Mouse (Mus musculus) regulatory T cell (primary cell): ENCODE data around the gene Plcd3.

Experiments used
- in situ Hi-C: fragments of 300-600 bp; cut with MboI, MseI; formaldehyde crosslinking; loops from one replicate; pipeline ENCODE4 v1.15.1; 2025; ENCODE audit warnings: high pct_unique_total_duplicates

Gene Plcd3

DNA sequence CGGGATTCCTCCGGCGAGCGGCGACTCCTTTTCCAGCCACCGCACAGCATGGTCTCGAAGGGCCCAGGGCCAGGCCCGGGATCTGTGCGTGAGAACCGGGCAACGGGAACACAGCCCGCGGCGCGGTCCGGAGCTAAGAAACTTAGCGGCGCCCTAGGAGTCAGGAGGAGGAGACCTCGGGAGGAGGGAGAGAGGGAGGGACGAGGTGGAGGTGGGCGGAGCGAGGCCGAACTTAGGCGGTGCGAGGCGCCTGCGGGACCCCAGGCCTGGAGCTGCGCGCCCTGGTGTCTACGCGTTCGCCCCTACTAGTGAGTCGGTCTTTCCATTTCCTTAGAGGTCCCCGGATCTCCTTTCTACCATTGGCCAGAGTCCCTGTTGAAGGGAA, at the start of gene Plcd3, which contains the start of gene Acbd4:
Gene Plcd3 (minus strand): TSS at position 178 of the 385 bp plus-strand sequence.
Gene Acbd4 (plus strand): TSS at position 202 of the 385 bp plus-strand sequence.
- in situ Hi-C loops, result loop anchor here (5.0 kb wide), 2 partner anchors 56 to 241 kb away; no protein-coding TSS in a partner anchor

- in situ Hi-C loops, result no loop called here
Observed at GRCm38 (mm10) chr11:103149771-103150170, 48.3 kb upstream of the Plcd3 start.

DNA sequence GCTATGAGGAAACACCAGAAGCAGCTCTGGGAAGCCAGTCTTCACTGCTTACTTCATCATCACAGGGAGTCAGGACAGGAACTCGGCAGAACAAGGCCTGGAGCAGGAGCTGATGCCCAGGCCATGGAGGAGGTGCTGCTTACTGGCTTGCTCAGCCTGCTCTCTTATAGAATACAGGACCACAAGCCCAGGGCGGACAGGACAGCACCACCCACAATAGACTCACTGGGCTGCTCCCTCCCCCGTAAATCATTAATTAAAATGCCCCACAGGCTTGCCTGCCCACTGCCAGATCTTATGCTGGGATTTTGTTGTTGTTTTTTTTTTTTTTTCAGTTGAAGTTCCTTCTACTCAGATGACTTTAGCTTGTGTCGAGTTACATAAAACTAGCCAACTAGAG, 46.3 kb upstream of the Plcd3 start:
- in situ Hi-C loops, result no loop called here

GRCm38 (mm10) chr11:103146386-103146785, 44.9 kb upstream of the Plcd3 start:
- in situ Hi-C loops, result no loop called here

GRCm38 (mm10) chr11:103144309-103145285, 43.1 kb upstream of the Plcd3 start:
- in situ Hi-C loops, result no loop called here

GRCm38 (mm10) chr11:103142441-103143182, 41.2 kb upstream of the Plcd3 start:
- in situ Hi-C loops, result no loop called here

GRCm38 (mm10) chr11:103141944-103142255, 40.4 kb upstream of the Plcd3 start:
- in situ Hi-C loops, result no loop called here

DNA sequence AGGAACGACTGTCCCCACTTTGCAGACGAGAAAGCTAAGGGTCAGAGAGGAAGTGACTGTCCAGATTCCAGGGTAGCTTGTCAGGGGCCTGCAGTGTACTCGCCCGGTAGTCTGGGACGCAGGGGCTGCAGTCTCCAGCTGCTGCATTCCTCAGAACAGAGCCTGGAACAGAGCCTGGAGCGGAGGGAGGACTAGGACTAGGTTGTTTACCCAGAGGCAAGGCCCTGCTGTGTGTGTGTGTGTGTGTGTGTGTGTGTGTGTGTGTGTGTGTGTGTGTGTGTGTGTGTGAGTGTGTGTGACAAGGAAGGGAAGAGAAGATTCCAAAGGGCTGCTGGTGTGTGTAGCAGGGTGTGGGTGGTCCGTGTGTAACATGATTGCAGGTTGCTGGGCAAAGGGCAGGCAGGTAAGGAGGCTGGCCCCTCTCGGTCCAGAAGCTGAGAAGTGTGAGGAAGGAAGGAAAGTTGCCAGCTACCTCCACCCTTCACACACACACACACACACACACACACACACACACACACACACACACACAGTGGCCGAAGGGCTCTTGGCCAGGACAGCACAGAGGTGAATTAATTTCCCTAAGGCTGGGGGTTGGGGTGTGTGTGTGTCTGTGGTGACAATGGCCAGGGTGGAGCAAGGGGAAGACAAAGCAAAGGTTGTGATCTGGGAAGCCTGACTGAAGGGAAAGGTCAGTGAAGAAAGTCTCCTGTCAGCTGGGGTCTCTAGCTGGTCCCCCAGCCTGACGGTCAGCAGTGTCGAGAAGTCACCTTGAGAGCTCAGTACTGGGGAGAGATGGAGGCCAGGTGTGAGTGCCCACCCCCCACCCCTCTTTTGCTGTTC, 39.9 kb upstream of the Plcd3 start:
- in situ Hi-C loops, result no loop called here

DNA sequence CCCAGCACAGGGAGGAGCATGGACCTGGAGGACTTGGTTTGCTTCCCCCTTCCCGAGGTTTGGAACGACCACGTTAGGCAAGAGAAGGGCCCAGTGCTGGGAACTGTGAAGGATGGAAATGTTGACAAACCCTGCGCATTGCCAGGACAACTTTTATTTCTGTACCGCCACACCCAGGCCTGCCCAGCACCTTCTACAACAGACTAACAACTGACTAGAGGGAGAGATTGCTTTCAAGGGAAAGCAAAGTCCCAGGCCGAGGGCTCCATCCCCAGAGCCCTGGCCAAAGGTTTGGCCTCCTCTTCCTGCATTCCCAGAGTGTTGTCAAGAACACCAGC, 39.3 kb upstream of the Plcd3 start:
- in situ Hi-C loops, result no loop called here

DNA sequence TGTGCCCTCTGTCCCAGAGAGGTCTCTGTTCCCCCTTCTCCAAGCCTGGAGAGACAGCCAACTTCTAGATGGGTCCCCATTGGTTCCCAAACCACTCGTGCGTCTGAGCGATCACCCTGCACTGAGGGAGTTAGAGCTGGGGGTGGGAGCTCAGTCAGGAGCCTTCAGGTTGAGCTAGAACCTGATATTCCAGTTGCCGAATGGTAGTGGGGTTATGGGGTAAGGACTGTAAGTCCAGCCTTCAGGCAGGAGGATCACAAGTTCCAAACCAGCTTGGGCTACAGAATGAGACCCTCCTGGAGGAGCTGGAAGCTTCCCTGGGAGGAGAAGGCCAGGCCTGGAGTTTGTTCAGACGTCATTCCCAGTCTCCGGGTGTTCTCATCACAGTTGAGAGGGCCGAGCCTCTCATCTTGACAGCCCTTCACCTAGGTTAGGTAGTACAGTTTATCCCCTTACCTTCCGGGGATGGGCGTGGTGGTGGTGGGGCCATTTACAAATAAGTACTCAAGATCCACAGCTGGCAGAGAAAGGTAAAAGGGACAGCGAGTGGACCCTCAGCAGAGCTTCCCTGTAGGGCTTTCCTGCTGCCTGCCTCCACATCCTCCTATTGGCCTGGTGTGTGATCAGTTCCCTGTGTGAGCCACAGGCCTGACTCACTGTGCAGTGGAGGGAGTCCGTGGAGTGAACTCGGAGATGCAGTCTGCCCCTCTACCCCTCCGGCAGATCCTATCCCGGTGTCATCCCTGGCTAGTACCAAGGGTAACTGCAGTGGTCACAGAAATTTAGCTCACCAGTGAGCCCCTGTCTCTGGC, 38.7 kb upstream of the Plcd3 start:
- in situ Hi-C loops, result no loop called here

- in situ Hi-C loops, result no loop called here
Observed at GRCm38 (mm10) chr11:103136039-103136577, 34.6 kb upstream of the Plcd3 start.

DNA sequence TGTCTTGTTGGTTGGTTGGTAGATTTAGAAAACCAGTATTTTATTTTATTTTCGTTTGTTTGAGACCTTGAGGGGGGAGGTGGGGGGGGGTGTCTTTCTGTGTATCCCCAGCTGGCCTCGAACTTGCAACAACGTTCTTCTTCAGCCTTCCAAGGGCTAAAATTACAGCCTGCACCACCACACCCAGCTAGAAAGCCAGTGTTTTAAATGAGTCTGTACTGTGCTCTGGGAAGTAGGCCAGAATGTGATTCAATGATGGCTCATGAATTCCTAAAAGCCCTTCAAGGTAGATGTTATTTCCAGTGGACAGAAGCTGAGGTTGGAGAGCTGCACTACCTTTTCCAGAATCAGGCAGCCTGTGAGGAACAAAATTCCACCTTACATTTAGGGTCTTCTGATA, 32.8 kb upstream of the Plcd3 start:
- in situ Hi-C loops, result no loop called here

- in situ Hi-C loops, result no loop called here
Observed at GRCm38 (mm10) chr11:103133456-103134185, 32.2 kb upstream of the Plcd3 start.

- in situ Hi-C loops, result no loop called here
Observed at GRCm38 (mm10) chr11:103132576-103133455, 31.4 kb upstream of the Plcd3 start.

- in situ Hi-C loops, result no loop called here
Observed at GRCm38 (mm10) chr11:103131701-103132575, 30.5 kb upstream of the Plcd3 start, which contains the start of gene Hexim2. Hexim2 (plus strand) TSS chr11:103132429.

GRCm38 (mm10) chr11:103120315-103120714, 18.9 kb upstream of the Plcd3 start:
- in situ Hi-C loops, result no loop called here

- in situ Hi-C loops, result no loop called here
Observed at GRCm38 (mm10) chr11:103119609-103120008, 18.2 kb upstream of the Plcd3 start.

- in situ Hi-C loops, result no loop called here
Observed at GRCm38 (mm10) chr11:103118866-103119265, 17.4 kb upstream of the Plcd3 start.
